Mouse (Mus musculus): ENCODE data around the gene Rhob.

The Rhob gene

DNA sequence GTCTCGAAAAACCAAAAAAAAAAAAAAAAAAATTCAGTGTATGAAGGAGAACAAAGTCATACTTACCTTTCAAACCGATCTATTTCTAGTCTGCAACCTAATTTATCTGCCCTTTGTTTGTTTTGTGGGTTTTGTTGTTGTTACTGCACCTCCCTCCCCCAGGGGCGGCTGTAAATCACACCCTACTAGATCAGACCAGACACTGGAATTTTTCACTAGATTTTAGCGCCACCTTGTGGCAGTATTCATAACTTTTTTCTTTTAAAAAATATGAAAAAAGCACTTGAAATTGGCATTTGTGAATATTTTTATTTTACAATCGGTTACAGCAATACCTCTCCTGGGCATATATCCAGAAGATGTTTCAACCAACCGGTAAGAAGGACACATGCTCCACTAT lies 2.7 kb upstream of the Rhob start:
- DNase-seq: peak; percentile 78 to 79

DNA sequence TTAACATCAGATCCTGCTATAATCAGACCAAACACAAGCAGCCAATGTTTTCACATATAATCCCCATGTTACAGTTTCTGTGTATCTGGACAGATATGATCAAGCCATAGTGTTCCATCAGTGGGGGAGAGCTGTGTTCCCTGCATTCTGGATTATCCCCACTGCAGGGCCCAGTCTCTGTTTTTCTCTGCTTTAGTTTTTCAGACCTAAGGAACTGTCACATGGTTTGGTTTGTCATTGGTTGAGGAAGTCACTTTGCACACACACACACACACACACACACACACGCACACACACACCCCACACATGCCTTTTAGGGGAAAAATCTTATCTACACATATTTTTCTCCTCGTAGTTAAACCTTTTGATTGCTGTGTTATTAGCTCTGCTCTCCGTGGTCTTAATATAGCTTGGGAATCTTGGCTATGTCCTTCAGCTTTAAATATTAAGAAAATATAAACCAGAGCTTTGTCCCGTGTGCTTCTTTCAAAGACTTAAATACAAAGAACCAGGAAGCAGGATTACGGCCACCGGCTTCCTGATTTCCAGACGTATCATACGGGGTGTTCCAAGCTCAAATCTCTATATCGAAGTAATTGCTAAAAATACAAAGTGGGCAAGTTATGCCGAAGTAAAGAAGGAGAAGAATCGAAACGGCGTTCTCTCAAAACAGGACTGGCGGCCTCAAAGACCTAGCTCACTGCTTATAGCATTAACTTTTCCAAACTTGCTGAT lies 1.9 kb upstream of the Rhob start:
- no peak for DNase-seq

DNA sequence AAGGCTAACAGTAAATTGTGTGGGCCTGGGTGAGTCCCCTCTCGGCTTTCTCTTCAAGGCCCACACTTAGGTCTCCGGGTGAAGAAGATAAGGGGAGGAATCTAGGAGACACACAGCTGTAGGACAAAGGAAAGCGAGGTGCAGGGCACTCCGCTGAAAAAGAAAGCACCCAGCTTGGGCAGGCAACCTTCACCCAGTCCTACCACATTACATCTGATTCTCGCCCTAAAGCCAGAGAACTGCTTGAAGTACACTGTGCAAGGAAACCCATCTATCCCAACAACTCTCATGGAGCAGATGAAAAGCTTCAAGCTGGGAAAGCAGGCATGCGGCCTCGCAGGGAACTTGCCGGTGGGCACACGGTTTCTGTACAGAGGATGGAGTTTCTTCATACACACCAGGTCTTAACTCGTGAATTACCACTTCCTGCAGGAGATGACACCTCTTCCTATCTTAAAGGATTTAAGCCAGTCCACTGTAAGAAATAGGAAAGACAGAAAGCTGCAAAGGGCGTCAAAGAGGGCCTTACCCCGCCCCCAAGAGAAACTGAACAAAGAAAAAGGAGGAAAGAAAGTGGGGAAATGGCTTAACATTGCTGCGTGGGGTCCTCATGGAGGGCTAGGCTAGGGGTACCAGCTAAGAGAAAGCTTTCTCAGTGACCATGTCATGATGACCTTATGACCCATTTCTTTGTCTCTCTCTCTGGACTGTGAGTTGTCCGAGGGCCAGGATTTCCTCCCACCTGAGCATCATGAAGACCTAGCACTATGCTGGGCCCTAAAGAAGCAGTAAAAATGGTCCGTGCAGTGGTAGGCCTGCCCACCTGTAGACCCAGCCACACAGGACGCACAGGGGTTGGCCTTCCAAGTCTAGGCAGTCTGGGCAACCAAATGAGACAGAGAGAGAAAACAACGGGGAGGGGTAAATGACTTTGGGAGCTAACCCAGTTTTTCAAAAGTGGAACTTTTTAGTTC lies 1.1 kb upstream of the Rhob start:
- peak in 1 of 2 experiments; percentile 40 for DNase-seq

DNA sequence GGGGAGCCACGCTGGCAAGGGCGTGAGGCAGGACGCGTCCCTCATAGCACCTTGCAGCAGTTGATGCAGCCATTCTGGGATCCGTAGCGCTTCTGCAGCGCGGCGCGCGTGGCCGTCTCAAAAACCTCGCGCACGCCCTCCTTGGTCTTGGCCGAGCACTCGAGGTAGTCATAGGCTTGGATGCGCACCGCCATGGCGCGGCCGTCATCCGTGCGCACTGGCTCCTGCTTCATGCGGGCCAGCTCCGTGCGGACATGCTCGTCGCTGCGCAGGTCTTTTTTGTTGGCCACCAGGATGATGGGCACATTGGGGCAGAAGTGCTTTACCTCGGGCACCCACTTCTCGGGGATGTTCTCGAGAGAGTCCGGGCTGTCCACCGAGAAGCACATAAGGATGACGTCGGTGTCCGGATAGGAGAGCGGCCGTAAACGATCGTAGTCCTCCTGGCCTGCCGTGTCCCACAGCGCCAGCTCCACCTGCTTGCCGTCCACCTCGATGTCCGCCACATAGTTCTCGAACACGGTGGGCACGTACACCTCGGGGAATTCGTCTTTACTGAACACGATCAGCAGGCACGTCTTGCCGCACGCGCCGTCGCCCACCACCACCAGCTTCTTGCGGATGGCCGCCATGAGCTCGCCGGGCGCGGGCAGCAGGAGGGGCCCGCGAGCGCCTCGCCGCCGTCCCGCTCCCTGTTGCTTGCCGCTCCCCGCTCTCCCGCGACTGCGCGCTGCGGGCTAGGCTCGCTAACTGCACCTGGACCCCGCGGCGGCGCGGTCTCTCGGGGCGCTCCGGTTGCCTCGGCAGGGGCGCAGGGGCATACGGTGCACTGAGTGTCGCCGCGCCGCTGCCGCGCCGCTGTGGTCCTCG lies 573 bp downstream of the Rhob start:
- DNase-seq: peak; percentile 45 to 69

DNA sequence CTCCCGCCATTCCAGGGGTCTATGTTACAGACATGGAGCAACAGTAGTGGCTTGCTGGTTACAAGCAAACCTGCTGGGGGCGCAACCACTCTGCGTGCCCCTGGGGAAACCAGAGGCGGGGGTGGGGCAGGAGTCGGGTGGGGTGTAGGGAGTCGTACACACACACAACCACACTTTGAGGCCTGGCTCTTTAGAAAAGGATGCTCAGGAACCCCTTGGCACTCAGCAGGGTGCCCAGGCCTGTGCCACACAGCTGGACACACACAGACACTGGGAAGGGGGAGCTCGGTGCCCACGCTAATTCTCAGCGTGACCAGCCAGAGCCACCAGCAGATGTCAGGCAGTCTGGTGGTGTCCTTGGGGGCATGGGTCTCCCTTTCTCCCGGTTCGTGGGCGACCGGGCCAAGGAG lies 1.2 kb downstream of the Rhob start:
- DNase-seq: peak; percentile 34 to 57

DNA sequence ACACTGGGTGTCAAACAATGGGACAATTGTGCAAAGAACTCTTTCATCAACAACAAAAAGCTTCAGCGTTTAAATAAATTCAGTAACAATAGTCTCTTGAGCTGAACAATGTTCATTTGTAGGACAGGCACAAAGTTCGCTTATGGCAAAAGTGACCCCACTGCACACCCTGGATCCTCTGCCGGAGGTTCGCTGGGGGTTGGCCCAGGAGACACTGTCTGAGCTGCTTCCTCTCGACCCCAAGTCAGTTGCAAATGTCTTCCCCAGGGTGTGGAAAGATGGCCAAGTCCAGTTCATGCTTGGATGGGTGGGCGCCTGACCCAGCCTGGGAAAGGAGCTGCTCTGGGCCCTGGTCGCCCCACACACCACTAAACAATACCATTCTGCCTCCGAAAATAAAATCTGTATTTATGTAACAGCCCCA lies 1.6 kb downstream of the Rhob start:
- DNase-seq: peak; percentile 24 to 51

DNA sequence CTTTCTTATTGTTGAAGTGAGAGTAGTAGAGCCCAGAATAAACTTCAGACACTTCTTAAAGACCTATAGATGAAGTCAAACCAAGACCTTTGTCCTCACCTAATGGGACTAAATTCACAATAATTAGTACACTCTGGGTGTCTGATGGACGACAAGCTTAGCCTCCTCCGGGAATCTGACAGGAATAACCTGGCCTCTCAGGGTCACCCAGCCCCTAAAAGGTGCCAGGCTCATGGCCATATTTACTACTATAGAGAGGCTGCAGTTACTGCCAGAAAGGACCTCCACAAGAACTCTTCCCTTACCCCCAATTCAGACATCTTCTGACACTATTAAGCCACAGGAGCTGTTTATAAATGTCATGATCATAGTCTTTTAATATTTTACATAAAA lies 2.5 kb downstream of the Rhob start:
- no peak for DNase-seq

DNA sequence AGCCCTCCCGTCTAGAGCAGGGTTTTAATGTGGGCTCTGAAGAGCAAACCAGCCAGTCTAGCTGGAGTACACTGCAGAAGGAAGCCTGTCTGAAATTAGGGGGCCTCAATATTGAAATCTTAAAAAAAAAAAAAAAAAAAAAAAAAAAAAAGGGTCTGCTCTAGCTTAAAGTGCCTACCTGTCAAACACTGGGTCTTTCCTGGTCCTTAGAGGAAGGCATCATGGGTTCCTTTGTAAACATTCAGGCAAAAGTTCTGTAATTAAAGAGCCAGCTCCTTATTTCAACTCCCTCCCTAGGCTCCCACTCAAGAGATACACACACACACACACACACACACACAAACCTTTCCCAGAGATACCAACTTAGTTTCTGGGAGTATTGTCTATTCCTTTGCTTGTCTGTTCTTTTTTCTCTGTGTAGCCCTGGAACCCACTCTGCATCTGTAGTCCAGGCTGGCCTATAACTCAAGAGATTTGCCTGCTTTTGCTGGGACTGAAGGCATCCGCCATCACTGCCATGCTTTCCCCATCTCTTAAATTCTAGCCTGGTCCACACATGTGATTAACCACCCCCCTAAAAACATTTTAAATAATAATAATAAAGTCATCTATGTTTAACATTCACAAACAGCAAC lies 3.0 kb downstream of the Rhob start:
- no peak for DNase-seq

DNA sequence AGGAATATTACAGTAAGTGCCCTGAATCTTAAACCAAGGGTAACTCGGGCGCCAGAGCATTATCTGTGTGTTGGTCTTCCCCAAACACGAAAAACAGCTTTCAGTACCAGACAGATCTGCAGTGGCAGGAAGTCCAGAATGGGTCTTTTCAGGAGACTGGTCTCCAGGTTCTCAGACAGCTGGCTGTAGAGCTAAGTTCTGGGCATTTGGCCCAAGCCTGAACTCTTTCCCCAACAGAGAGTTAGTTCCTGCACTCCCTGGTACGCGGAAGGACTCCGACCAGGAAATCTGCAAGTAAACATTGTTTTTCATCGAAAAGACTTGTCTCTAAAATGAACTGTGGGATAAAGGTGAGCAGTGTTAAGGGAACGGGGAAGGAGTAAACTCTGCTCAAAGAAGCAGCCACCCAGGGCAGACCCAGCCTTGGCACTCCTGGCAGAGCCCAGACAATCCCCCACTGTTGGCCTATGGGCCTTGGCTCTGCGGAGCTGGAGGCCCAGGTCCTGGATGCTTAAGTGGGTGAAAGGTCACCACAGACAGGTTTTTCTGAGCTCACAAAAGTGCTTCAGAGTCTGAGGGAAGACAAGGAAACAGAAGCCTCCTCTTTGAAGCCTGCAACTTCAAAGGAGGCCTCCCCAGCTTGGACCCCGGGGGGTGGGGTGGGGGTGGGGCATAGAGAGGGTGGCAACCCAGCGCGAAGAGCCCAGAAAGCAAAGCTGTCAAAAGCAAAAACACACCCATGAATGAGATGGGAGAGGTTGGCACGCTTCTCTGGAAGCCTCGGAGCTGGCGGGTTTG lies 3.7 kb downstream of the Rhob start:
- DNase-seq: peak; percentile 61 to 86

DNA sequence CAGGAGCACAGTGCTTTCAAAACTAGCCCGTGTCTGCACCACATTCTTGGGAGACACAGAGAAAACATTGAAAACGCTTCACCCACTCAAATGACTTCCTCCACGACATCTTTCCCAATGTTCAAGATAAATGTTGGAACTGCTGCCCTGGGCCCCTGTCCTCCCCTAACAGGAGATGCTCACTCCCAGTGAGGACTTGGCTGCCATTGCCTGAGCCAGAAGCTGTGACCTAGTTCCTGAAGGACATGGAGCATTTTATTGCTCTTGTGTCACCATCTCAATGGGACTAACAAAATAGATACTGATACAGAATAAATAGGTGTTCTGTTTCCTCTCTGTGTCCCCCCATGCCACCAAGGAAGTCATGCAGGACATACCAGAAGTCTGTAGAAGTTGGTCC lies 5.1 kb downstream of the Rhob start:
- DNase-seq: no peak

DNA sequence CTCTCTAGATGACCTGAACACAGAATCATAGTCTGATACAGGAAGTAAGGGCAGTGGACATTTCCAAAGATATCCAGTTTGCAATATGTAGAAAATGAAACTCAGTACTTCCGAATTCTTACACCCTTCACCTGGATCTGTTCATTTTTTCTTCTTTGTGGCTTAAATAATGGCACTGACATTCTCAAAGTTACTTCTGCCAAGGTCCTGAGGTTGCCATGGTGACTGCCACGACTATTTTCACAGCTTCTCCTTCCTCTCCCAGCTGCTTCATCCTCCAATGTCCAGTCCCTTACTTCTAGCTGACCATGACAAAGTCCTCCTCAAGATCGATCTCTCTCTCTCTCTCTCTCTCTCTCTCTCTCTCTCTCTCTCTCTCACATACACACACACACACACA lies 6.4 kb downstream of the Rhob start:
- DNase-seq: no peak

DNA sequence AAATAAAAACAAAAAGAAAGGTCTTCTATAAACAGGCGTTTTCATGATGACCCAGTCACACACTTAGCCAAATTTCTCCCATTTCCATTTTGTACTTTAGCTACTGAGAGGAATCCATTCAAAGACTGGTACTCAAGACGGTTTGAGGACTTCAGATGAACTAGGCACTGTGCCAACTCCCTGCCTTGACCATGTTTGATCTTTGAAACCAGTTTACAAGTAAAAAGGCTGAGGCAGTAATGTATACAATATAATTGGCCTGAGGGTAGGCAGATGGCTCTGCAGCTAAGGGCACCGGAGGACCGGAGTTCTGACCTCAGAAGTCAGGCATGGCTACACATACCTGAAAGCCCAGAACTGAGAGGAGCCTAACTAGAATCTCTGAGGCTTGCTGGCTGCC lies 10.7 kb downstream of the Rhob start:
- DNase-seq: peak; percentile 42 to 50

DNA sequence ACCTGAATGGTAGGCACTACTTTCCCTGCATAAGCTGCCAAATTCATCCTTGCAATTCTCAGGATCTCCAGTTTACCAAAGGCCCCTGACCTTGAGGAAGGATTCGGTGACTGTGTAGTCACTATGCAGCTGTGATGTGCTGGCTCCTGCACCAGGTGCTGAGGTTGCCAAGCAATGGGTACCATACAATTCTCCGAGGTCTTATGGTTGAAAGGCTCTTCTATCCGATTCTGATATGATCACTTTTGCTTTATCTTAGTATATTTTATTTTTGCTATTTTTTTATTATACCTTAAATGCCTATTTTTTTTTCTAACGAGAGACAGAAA lies 11.2 kb downstream of the Rhob start:
- DNase-seq: no peak

DNA sequence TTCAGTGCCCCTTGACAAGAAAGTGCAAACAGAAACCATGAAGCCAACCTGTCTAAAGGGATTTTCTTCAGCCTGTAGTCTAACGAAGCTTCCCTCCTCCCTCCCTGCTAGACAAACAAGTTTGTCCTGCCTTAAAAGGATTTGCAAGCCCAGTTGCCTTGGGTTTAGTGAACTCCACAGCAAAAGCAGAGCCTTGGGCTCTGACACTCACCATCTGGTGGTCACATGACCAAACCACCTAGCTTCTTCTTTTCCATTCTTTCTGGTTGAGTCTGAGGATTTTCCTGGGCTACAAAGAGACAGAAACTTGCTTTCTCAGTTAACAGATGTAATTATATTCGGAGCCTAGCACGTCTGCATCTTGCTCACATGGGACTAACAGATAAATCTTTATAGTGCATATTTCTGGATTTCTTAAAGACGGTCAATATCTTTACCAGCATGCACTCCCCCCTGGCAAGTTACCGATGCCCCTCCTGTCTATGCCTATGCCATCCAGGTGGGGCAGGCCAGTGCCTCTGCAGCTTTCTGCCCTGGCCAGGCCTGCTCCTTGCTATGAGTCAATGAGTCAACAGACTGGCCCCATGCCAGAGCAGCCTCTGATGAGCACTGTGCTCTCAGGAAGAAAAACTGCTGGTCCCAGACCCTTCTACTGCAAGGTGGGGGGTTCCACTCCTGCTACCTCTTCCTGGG lies 11.7 kb downstream of the Rhob start:
- DNase-seq: peak; percentile 83 to 88

DNA sequence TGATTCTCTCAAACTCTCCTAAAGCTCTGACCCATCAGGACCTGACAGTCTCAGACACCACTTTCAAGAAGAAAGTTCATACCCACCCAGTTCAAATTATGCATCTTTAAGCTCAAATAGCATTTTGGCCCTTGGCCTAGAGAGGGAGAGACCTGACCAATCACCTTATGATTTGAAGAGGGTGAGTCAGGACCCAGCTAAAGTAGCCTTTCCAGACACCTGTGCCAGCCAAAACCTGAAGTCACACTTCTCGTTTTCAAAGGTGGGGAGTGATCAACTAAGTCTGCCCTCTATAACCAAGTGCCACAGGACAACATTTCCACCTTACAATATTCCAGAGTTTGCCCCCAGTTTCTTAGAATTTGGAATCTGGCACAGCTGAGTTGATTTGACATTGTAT lies 12.5 kb downstream of the Rhob start:
- no peak for DNase-seq

DNA sequence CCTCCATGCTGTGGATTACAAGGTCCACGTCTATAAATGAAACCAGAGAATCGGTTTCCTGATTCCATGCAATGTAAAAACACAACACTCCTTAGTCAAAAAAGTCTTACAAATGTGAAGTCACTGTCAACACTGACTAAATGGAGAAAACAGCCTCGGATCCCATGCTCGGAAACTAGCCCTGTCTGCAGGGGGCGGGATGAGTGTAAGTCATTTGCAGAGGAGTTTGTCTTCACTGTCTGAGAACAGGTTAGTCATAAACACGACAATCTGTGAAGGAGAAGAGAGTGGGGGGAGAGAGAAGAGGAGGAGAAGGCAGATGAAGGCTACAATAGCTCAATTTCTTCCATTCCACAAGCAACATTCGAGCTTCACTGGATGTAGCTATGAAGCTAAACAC lies 14.6 kb downstream of the Rhob start:
- DNase-seq: no peak

DNA sequence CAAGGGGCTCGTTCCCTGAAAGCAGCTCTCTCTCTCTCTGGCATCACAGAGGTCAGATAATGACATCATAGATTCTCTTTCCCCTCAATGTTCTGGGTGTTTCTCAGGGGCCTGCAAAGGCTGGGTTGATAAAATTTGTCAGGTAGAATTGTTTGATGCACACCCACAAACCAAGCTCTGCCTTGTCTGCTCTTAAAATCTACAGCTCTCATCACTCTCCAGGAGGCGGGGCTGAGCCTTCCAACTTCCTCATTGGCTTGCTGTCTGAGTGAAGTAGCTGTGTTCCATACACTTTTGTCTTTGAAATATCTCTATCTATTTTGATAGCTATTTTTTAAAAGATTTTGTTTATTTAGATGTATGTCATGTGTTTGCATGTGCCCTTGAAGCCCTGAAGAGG lies 17.6 kb downstream of the Rhob start:
- no peak for DNase-seq

DNA sequence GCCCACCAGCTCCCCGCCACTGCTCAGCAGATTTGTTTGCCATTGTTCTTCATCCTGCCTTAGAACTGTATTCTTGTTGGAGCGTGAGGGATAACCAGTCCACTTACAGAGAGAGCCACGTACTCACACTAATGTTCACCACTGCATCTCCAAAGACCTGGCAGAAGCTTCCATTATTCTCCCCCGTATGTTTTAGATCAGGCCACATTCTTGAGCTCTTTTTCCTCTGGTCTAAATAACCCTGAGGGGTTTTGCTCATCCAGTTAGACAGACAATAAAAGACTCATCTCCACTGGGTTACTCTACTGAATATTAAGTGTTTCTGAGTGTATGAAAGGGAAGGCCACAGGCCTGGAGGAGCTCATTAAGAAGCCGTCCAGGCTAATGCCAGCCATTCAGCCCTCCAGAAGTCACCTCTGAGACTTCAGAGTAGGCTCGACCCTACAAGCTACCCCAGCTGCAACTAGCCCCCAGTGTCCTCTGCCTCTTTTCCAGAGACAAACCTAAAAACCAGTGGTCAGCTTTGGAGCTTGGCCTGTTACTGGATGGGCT lies 24.9 kb downstream of the Rhob start:
- no peak for DNase-seq

DNA sequence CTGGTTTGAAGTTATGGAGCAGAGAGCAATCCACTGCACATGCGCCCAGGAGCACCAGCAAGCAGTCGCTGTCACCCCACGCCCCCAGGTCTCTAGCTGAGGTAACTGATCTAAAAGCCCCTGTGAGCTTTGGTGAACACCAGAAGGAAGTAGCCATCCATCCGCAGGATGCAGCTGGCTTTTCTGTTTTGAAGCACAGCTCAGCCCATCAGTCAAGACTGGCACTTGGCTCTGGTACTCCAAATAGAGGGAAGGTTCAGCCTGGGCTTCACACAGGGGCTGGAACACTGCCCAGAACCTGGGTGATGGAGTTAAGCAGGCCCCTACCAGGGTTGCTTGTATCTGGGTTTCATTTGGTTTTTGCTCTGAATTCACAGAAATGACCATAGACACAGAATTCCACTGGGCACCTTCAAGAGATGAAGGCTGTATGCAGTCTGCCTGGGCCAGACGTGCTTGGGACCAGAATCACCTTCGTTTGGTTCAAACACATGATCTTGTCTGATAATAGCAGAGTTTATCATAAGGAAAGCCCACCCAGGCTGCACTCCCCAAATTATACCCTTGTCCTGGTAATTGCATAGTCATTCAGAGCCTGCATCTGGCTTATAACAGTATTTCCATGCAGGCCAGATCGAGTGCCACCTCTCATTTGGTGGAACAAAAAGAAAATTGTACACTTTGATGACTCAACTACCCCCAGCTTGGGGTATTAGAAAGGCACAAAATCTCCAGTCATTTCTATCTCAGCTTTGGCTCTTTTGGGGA lies 27.0 kb downstream of the Rhob start:
- DNase-seq: peak; percentile 18 to 56

DNA sequence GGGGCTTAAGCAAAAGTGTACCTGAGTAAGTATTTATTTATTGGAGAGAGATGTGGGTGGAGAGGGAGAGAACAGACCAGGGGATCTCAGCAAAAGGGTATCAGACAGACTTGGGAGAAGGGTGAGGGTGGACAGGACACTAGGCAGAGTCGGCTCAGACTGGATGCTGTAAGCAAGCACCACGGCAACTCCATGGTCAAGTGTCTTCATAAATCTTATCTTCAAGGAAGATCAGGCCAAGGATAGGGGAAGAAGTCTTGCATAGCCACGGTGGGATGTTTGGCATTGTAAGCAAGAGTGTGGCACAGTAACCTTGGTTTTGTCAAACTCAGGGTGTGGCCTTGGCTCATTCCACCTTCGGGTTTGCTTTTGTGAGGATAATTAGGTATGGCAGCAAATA lies 27.8 kb downstream of the Rhob start:
- DNase-seq: no peak
